Mouse (Mus musculus) kidney, postnatal 25 days (tissue): ENCODE results near the gene Zeb2.
A peak's percentile ranks its signal among the peaks of the same experiment; 100 is the strongest.

Experiments used
- DNase-seq, 2 experiments: peaks; one replicate each; pipeline ENCODE4 v3.0.0; 2021; ENCODE audit warnings: mixed read lengths in 2 of 2

The Zeb2 gene

GRCm38 (mm10) chr2:44979042-44979721, 138.0 kb downstream of the Zeb2 start:
- no peak for DNase-seq

- no peak for DNase-seq
Measured at GRCm38 (mm10) chr2:44978038-44978437, 139.2 kb downstream of the Zeb2 start.

GRCm38 (mm10) chr2:44977556-44977955, 139.6 kb downstream of the Zeb2 start:
- no peak for DNase-seq

GRCm38 (mm10) chr2:44977051-44977450, 140.1 kb downstream of the Zeb2 start:
- no peak for DNase-seq

GRCm38 (mm10) chr2:44976484-44976883, 140.7 kb downstream of the Zeb2 start:
- no peak for DNase-seq

GRCm38 (mm10) chr2:44973828-44974227, 143.4 kb downstream of the Zeb2 start:
- DNase-seq: no peak

- DNase-seq: no peak
Measured at GRCm38 (mm10) chr2:44970087-44970646, 147.0 kb downstream of the Zeb2 start.

- no peak for DNase-seq
Measured at GRCm38 (mm10) chr2:44969640-44970039, 147.6 kb downstream of the Zeb2 start.

- no peak for DNase-seq
Measured at GRCm38 (mm10) chr2:44969226-44969625, 148.0 kb downstream of the Zeb2 start.

- no peak for DNase-seq
Measured at GRCm38 (mm10) chr2:44965834-44966555, 151.2 kb downstream of the Zeb2 start.

- DNase-seq: no peak
Measured at GRCm38 (mm10) chr2:44962620-44963019, 154.6 kb downstream of the Zeb2 start.

GRCm38 (mm10) chr2:44961192-44961591, 156.0 kb downstream of the Zeb2 start:
- no peak for DNase-seq

GRCm38 (mm10) chr2:44960561-44960960, 156.6 kb downstream of the Zeb2 start:
- no peak for DNase-seq

GRCm38 (mm10) chr2:44957329-44957797, 159.8 kb downstream of the Zeb2 start:
- no peak for DNase-seq

GRCm38 (mm10) chr2:44956232-44956631, 161.0 kb downstream of the Zeb2 start:
- DNase-seq: peak in 1 of 2 experiments; percentile 36

- DNase-seq: no peak
Measured at GRCm38 (mm10) chr2:44955506-44955905, 161.7 kb downstream of the Zeb2 start.

- no peak for DNase-seq
Measured at GRCm38 (mm10) chr2:44954180-44954579, 163.0 kb downstream of the Zeb2 start.

GRCm38 (mm10) chr2:44952830-44953422, 164.3 kb downstream of the Zeb2 start:
- peak; percentile 31 to 61 for DNase-seq

GRCm38 (mm10) chr2:44951651-44952213, 165.5 kb downstream of the Zeb2 start:
- no peak for DNase-seq

- DNase-seq: no peak
Measured at GRCm38 (mm10) chr2:44944689-44945088, 172.5 kb downstream of the Zeb2 start.
